Mouse (Mus musculus) spleen, postnatal 4 days (tissue): ENCODE results near the gene Ypel3.

Experiments
- DNase-seq, 2 experiments: peaks; one replicate each; pipeline ENCODE4 v3.0.0; 2022; ENCODE audit warnings: low spot score in 2 of 2

Ypel3 gene

GRCm38 (mm10) chr7:126793456-126794270 is 16.9 kb downstream of the Ypel3 start:
- no peak for DNase-seq

- DNase-seq, result no peak
These were observed 17.5 kb downstream of the Ypel3 start for GRCm38 (mm10) chr7:126794271-126794605.

- DNase-seq, result no peak
These were observed 18.9 kb downstream of the Ypel3 start for GRCm38 (mm10) chr7:126795387-126796317.

GRCm38 (mm10) chr7:126796350-126796932 is 19.7 kb downstream of the Ypel3 start:
- DNase-seq, result peak; percentile 53 to 74

GRCm38 (mm10) chr7:126797411-126798126 is 20.8 kb downstream of the Ypel3 start, which contains the start of gene Fam57b:
Gene Fam57b (plus strand): TSS chr7:126797668.
- no peak for DNase-seq

GRCm38 (mm10) chr7:126798127-126799049 is 21.6 kb downstream of the Ypel3 start:
- DNase-seq, result peak; percentile 62 to 82

GRCm38 (mm10) chr7:126799050-126799467 is 22.3 kb downstream of the Ypel3 start:
- peak; percentile 94 to 95 for DNase-seq

- DNase-seq, result no peak
These were observed 22.9 kb downstream of the Ypel3 start for GRCm38 (mm10) chr7:126799468-126800268.

GRCm38 (mm10) chr7:126800269-126801056 is 23.7 kb downstream of the Ypel3 start:
- DNase-seq, result no peak

GRCm38 (mm10) chr7:126801057-126801422 is 24.3 kb downstream of the Ypel3 start:
- no peak for DNase-seq

- DNase-seq, result no peak
These were observed 25.6 kb downstream of the Ypel3 start for GRCm38 (mm10) chr7:126802134-126802889.

- DNase-seq, result no peak
These were observed 26.4 kb downstream of the Ypel3 start for GRCm38 (mm10) chr7:126803181-126803580.

GRCm38 (mm10) chr7:126803751-126804150 is 27.0 kb downstream of the Ypel3 start:
- no peak for DNase-seq

GRCm38 (mm10) chr7:126806956-126807355 is 30.2 kb downstream of the Ypel3 start:
- DNase-seq, result no peak

- DNase-seq, result no peak
These were observed 30.6 kb downstream of the Ypel3 start for GRCm38 (mm10) chr7:126807405-126807804.

- DNase-seq, result peak; percentile 77 to 84
These were observed 32.1 kb downstream of the Ypel3 start for GRCm38 (mm10) chr7:126808703-126809455.

GRCm38 (mm10) chr7:126809723-126810369 is 33.1 kb downstream of the Ypel3 start:
- no peak for DNase-seq
